Mouse (Mus musculus) embryonic facial prominence, embryonic 12.5 days (tissue): ENCODE results near the gene Rpl35a. TPM values are rescaled to one million over a fixed set of nuclear protein-coding genes. Genes with fewer than 3 reads are reported as not detected.

ENCODE experiments used
- ATAC-seq: fragments of 200-750 bp; cut with Nextera tagmentation; 2 replicates; pipeline ENCODE4 v1.8.0; 2017; ENCODE audit not compliant: insufficient number of reproducible peaks, insufficient read depth, low FRiP score, low TSS enrichment
- H3K27ac ChIP-seq: fragments of 300-500 bp; sonication (generic); 2 replicates; pipeline ENCODE4 v1.5.1; 2016; ENCODE audit warnings: mild to moderate bottlenecking
- H3K27me3 ChIP-seq: fragments of 300-500 bp; sonication (generic); 2 replicates; pipeline ENCODE4 v1.6.1; 2016; ENCODE audit warnings: mild to moderate bottlenecking, moderate library complexity
- H3K36me3 ChIP-seq: fragments of 300-500 bp; sonication (generic); 2 replicates; pipeline ENCODE4 v1.6.1; 2016; ENCODE audit warnings: mild to moderate bottlenecking
- H3K4me1 ChIP-seq: fragments of 300-500 bp; sonication (generic); 2 replicates; pipeline ENCODE4 v1.6.1; 2016
- H3K4me2 ChIP-seq: fragments of 300-500 bp; sonication (generic); replicated peaks from 2 replicates; pipeline ENCODE4 v1.6.1; 2016; ENCODE audit warnings: mild to moderate bottlenecking, moderate library complexity
- H3K4me3 ChIP-seq: fragments of 300-500 bp; sonication (generic); 2 replicates; pipeline ENCODE4 v1.5.1; 2016; ENCODE audit warnings: mild to moderate bottlenecking
- H3K9ac ChIP-seq: fragments of 300-500 bp; sonication (generic); 2 replicates; pipeline ENCODE4 v1.6.1; 2016; ENCODE audit warnings: mild to moderate bottlenecking, moderate library complexity
- H3K9me3 ChIP-seq: fragments of 300-500 bp; sonication (generic); 2 replicates; pipeline ENCODE4 v1.6.1; 2016; ENCODE audit warnings: mild to moderate bottlenecking, moderate library complexity
- WGBS: fragments of 180-500 bp; shearing (Covaris S2); methylation state at CpG from one replicate; pipeline ENCODE4 v1.1.7; 2016; 5-methylcytosine and 5-hydroxymethylcytosine counted together
- polyA plus RNA-seq: library from polyadenylated mRNA; unstranded; fragments of >200 nt; fragmentation: Nextera tagmentation; extraction: Ambion mirVana; gene quantifications from 2 replicates; pipeline ENCODE4 v1.2.1, GENCODE M21; 2016

Gene Rpl35a
- polyA plus RNA-seq, result 849 and 899 TPM in 2 replicates

DNA sequence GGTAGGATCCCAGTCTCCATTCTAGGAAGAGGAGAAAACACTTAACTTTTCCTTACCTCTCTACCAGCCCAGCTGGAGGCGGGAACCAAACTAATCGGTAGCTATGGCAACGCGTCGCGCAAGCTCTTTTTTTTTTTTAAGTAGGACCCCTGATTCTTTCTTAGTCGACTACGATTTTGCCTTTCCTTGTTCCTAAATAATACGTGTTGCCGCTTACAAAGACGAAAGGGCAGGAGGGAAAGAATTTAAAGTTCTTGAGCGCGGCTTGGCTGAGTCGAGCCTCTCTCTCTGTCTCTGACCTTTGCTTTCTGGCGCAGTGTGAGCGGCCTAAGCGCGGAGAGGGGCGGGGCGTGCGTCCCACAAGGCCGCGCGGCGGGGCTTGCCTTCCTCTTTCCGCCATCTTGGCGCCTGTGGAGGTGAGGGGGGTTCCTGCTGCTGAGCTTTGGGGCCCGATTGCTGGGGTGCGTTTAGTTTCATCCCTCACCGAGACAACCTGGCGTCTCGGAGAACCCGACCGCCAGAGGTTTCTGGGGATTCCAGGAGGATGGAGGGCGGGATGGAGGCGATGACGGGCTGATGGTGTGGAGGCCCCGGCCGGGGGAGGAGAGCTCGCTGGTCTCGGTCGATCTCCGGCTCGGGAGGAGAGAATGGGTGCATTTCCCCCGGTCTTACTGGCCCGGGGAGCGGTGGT is at the start of gene Rpl35a, which contains the start of gene Iqcg:
Gene Rpl35a, plus strand, starts transcription at position 359 of the 691 bp plus-strand sequence.
Gene Iqcg, minus strand, starts transcription at position 124 of the 691 bp plus-strand sequence.
- no peaks in the 10 kb centered on the region for H3K9me3 ChIP-seq
- peak within 1 kb of the TSS; percentile 93 for H3K27ac ChIP-seq
- peak within 1 kb of the TSS; percentile 72 for H3K4me2 ChIP-seq
- peaks cover 14% of the 10 kb centered on the region for H3K4me1 ChIP-seq
- ATAC-seq, result peak; percentile 77
- H3K36me3 ChIP-seq, result peaks cover 32% of the 10 kb centered on the region
- H3K9ac ChIP-seq, result peak within 1 kb of the TSS; percentile 91
- no peaks in the 10 kb centered on the region for H3K27me3 ChIP-seq
- WGBS, result under 1% methylated on average over 47 of the region's 47 CpGs
- peak within 1 kb of the TSS; percentile 81 for H3K4me3 ChIP-seq

- H3K4me2 ChIP-seq, result no peak overlapping the region
- no peak overlapping the region for H3K9ac ChIP-seq
- WGBS, result 95% methylated on average over 7 of the region's 7 CpGs
- H3K9me3 ChIP-seq, result no peaks in the 10 kb centered on the region
- no peaks in the 10 kb centered on the region for H3K27me3 ChIP-seq
- H3K27ac ChIP-seq, result no peak overlapping the region
- no peak for ATAC-seq
- peaks cover 56% of the 10 kb centered on the region for H3K36me3 ChIP-seq
- H3K4me3 ChIP-seq, result no peak overlapping the region
- H3K4me1 ChIP-seq, result no peaks in the 10 kb centered on the region
Observed at GRCm38 (mm10) chr16:33006888-33007287, 49.4 kb upstream of the Rpl35a start.

- H3K4me2 ChIP-seq, result no peak overlapping the region
- peaks cover 61% of the 10 kb centered on the region for H3K36me3 ChIP-seq
- H3K27ac ChIP-seq, result no peak overlapping the region
- no peak for ATAC-seq
- no peaks in the 10 kb centered on the region for H3K27me3 ChIP-seq
- H3K4me1 ChIP-seq, result no peaks in the 10 kb centered on the region
- 82% methylated on average over 7 of the region's 7 CpGs for WGBS
- H3K4me3 ChIP-seq, result no peak overlapping the region
- no peaks in the 10 kb centered on the region for H3K9me3 ChIP-seq
- H3K9ac ChIP-seq, result no peak overlapping the region
Observed at GRCm38 (mm10) chr16:33007436-33007835, 48.8 kb upstream of the Rpl35a start.

DNA sequence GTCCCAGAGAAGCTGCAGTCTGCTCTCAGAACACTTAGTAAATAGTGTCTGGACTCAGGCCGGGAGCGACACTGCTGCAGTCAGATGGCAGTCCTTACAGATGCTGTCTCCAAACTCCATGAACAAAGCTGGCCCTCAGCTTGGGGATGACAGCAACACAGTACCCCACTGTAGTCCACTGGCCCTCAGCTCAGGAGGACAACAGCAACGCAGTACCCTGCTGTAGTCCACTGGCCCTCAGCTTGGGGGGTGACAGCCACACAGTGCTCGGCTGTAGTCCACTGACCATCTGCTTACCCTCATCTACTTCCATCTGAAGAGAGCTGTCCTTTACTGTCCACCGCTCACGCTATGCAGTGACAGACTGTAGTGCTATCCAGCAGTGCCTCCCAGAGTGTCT is 46.1 kb upstream of the Rpl35a start:
- ATAC-seq, result 0 out of 2 replicates have a peak, but pooled peaks have one; percentile 15
- no peak overlapping the region for H3K4me3 ChIP-seq
- no peaks in the 10 kb centered on the region for H3K4me1 ChIP-seq
- 86% methylated on average over 6 of the region's 6 CpGs for WGBS
- no peak overlapping the region for H3K4me2 ChIP-seq
- H3K9me3 ChIP-seq, result no peaks in the 10 kb centered on the region
- H3K36me3 ChIP-seq, result peaks cover 71% of the 10 kb centered on the region
- no peaks in the 10 kb centered on the region for H3K27me3 ChIP-seq
- H3K27ac ChIP-seq, result no peak overlapping the region
- no peak overlapping the region for H3K9ac ChIP-seq

- Histone ChIP-seq H3K27ac (no peak overlapping the region), H3K4me3 (no peak overlapping the region), H3K36me3 (peaks cover 54% of the 10 kb centered on the region), H3K4me1 (no peaks in the 10 kb centered on the region), H3K9ac (no peak overlapping the region), H3K27me3 (no peaks in the 10 kb centered on the region), H3K9me3 (no peaks in the 10 kb centered on the region), H3K4me2 (no peak overlapping the region)
- 92% methylated on average over 5 of the region's 5 CpGs for WGBS
- no peak for ATAC-seq
Observed at GRCm38 (mm10) chr16:33013801-33014200, 42.5 kb upstream of the Rpl35a start.

DNA sequence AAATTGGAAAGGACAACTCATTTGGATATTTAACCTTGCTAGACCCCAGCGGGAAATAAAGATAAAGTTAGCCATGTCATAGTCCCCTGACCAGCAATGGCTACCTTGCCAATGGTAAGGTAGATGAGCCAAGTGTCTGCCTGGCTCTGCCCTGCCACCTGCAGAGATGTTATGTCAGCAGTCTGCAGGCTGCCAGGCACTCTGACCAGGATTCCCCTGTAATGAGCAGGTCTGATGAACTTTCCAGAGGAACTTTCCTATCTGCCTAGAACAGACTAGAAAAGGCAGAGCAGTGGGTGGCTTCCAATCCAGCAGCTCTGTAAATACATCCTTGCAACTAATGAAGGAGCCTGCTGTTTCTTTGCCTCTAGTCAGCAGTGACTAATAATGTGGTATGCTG is 41.3 kb upstream of the Rpl35a start:
- 97% methylated on average over 1 of the region's 1 CpGs for WGBS
- H3K9me3 ChIP-seq, result no peaks in the 10 kb centered on the region
- no peak overlapping the region for H3K4me3 ChIP-seq
- no peaks in the 10 kb centered on the region for H3K4me1 ChIP-seq
- H3K27ac ChIP-seq, result no peak overlapping the region
- H3K4me2 ChIP-seq, result no peak overlapping the region
- no peaks in the 10 kb centered on the region for H3K27me3 ChIP-seq
- H3K9ac ChIP-seq, result no peak overlapping the region
- no peak for ATAC-seq
- peaks cover 46% of the 10 kb centered on the region for H3K36me3 ChIP-seq

DNA sequence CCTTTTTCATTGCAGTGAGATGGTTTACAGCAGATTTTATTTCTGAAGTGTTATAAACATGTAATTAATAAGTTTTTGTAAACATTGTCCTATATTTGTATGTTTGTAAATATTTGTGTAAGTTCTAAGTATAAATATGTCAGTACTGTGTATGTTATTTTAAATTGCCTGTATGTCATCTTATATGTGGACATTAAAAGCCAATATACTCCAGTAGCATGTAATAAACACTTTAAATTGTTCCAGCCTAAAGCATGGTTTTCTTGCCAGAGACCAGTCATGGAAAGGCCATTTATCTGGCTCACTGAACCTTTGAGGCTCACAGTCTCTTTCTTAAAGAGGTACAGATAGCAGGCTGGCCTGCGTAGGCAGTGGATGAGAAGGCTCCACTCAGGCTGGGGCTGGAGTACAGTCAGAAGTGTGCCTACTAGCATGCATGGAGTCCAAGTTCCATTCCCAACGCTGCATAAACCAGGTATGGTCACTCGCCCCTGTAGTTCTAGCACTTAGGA is 40.8 kb upstream of the Rpl35a start:
- H3K4me2 ChIP-seq, result no peak overlapping the region
- H3K27ac ChIP-seq, result no peak overlapping the region
- H3K4me3 ChIP-seq, result no peak overlapping the region
- no peak overlapping the region for H3K9ac ChIP-seq
- 97% methylated on average over 3 of the region's 3 CpGs for WGBS
- no peak for ATAC-seq
- H3K9me3 ChIP-seq, result no peaks in the 10 kb centered on the region
- H3K4me1 ChIP-seq, result no peaks in the 10 kb centered on the region
- no peaks in the 10 kb centered on the region for H3K27me3 ChIP-seq
- H3K36me3 ChIP-seq, result peaks cover 42% of the 10 kb centered on the region

GRCm38 (mm10) chr16:33015986-33016385 is 40.3 kb upstream of the Rpl35a start:
- no peak for ATAC-seq
- H3K4me2 ChIP-seq, result no peak overlapping the region

GRCm38 (mm10) chr16:33017677-33018349 is 38.4 kb upstream of the Rpl35a start:
- no peak overlapping the region for H3K4me3 ChIP-seq
- H3K4me1 ChIP-seq, result no peaks in the 10 kb centered on the region
- whole genome bisulfite sequencing, result 92% methylated on average over 5 of the region's 5 CpGs
- no peak overlapping the region for H3K27ac ChIP-seq
- H3K9me3 ChIP-seq, result no peaks in the 10 kb centered on the region
- no peak overlapping the region for H3K4me2 ChIP-seq
- peaks cover 26% of the 10 kb centered on the region for H3K36me3 ChIP-seq
- no peak for ATAC-seq
- H3K9ac ChIP-seq, result no peak overlapping the region
- H3K27me3 ChIP-seq, result no peaks in the 10 kb centered on the region

More at GRCm38 (mm10) chr16:33015986-33016385, 40.3 kb upstream of the Rpl35a start:
- Histone ChIP-seq H3K27ac (no peak overlapping the region), H3K9me3 (no peaks in the 10 kb centered on the region), H3K4me3 (no peak overlapping the region), H3K9ac (no peak overlapping the region), H3K36me3 (peaks cover 38% of the 10 kb centered on the region), H3K4me1 (no peaks in the 10 kb centered on the region), H3K27me3 (no peaks in the 10 kb centered on the region)
- WGBS, result 93% methylated on average over 2 of the region's 2 CpGs

DNA sequence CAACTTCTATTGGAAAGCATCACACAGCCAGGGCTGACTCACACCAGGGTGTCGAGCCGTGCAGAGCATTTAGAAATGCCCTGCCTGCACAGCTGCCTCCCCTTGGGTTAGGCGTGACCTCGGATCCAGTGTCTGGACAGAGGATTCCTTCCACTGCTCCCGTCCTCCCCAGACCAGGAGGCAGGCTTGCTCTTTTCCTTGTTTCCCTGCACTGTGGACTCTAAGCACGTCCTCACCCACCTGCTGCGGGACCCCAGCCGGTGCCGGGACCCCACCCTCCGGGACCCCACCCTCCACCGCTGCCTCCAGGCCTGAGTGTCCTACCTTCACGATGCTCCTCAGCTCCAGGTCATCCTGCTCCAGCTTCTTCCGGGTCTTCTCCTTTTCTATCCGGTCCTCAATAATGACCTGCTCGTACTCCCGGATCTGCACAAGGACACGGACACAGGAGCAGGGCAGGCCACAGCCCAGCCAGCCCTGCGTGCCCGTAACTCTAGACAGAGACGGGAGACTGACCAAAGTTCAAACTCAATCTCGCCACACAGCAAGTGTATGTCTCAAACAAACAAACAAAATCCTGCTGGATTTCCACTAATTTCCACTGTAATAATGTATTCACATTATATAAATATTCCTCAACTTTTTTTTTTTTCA is 37.0 kb upstream of the Rpl35a start:
- Histone ChIP-seq H3K4me3 (no peak overlapping the region), H3K9me3 (no peaks in the 10 kb centered on the region), H3K4me2 (no peak overlapping the region), H3K27me3 (no peaks in the 10 kb centered on the region), H3K27ac (no peak overlapping the region), H3K9ac (no peak overlapping the region), H3K4me1 (no peaks in the 10 kb centered on the region), H3K36me3 (peaks cover 13% of the 10 kb centered on the region; the same call in 1 of the 2 replicates)
- 70% methylated on average over 21 of the region's 21 CpGs for WGBS
- ATAC-seq, result no peak

GRCm38 (mm10) chr16:33021381-33021780 is 34.9 kb upstream of the Rpl35a start:
- 82% methylated on average over 3 of the region's 3 CpGs for WGBS
- Histone ChIP-seq H3K36me3 (0 out of 2 replicates have a peak, but pooled peaks cover 5% of the 10 kb centered on the region), H3K9me3 (no peaks in the 10 kb centered on the region), H3K4me1 (no peaks in the 10 kb centered on the region), H3K27me3 (no peaks in the 10 kb centered on the region), H3K4me3 (no peak overlapping the region), H3K9ac (no peak overlapping the region), H3K4me2 (no peak overlapping the region), H3K27ac (no peak overlapping the region)
- no peak for ATAC-seq
